Mouse (Mus musculus) yolk sac, embryonic 10.5 days (tissue): ENCODE results near the gene Fnbp1.

Source experiments
- DNase-seq: peaks from one replicate; pipeline ENCODE4 v3.0.0-alpha.2; 2017; ENCODE audit warnings: low spot score

The Fnbp1 gene

GRCm38 (mm10) chr2:31096119-31096518 is 45.7 kb downstream of the Fnbp1 start:
- DNase-seq, result no peak

- DNase-seq, result peak; percentile 63
Measured at GRCm38 (mm10) chr2:31094565-31094964, 47.2 kb downstream of the Fnbp1 start.

GRCm38 (mm10) chr2:31092939-31093338 is 48.9 kb downstream of the Fnbp1 start:
- no peak for DNase-seq

GRCm38 (mm10) chr2:31091182-31091581 is 50.6 kb downstream of the Fnbp1 start:
- DNase-seq, result no peak

GRCm38 (mm10) chr2:31089607-31090006 is 52.2 kb downstream of the Fnbp1 start:
- DNase-seq, result no peak

GRCm38 (mm10) chr2:31088871-31089270 is 52.9 kb downstream of the Fnbp1 start:
- no peak for DNase-seq

GRCm38 (mm10) chr2:31087663-31088661 is 53.8 kb downstream of the Fnbp1 start:
- peak; percentile 38 for DNase-seq

- DNase-seq, result no peak
Measured at GRCm38 (mm10) chr2:31087085-31087484, 54.7 kb downstream of the Fnbp1 start.

GRCm38 (mm10) chr2:31086543-31086942 is 55.3 kb downstream of the Fnbp1 start:
- no peak for DNase-seq

GRCm38 (mm10) chr2:31084169-31084850 is 57.5 kb downstream of the Fnbp1 start:
- no peak for DNase-seq

- DNase-seq, result no peak
Measured at GRCm38 (mm10) chr2:31083372-31083771, 58.4 kb downstream of the Fnbp1 start.

GRCm38 (mm10) chr2:31082639-31083038 is 59.2 kb downstream of the Fnbp1 start:
- DNase-seq, result no peak

GRCm38 (mm10) chr2:31081349-31081748 is 60.5 kb downstream of the Fnbp1 start:
- DNase-seq, result peak; percentile 59

- DNase-seq, result no peak
Measured at GRCm38 (mm10) chr2:31079117-31079516, 62.7 kb downstream of the Fnbp1 start.

GRCm38 (mm10) chr2:31077574-31077973 is 64.2 kb downstream of the Fnbp1 start:
- no peak for DNase-seq

- DNase-seq, result no peak
Measured at GRCm38 (mm10) chr2:31076351-31077140, 65.3 kb downstream of the Fnbp1 start.

GRCm38 (mm10) chr2:31075836-31076235 is 66.0 kb downstream of the Fnbp1 start:
- DNase-seq, result no peak

GRCm38 (mm10) chr2:31075168-31075567 is 66.6 kb downstream of the Fnbp1 start:
- DNase-seq, result no peak

GRCm38 (mm10) chr2:31069506-31069905 is 72.3 kb downstream of the Fnbp1 start:
- no peak for DNase-seq

GRCm38 (mm10) chr2:31069114-31069445 is 72.7 kb downstream of the Fnbp1 start:
- no peak for DNase-seq

GRCm38 (mm10) chr2:31068246-31069113 is 73.3 kb downstream of the Fnbp1 start:
- DNase-seq, result peak; percentile 42
